Mouse (Mus musculus): ENCODE data around the gene Reln. TPM values are rescaled to one million over a fixed set of nuclear protein-coding genes. Genes with fewer than 3 reads are reported as not detected.
A peak's percentile ranks its signal among the peaks of the same experiment; 100 is the strongest.

The Reln gene
- total RNA-seq, 2 experiments from 2014 or later: 1.7 to 1.9 TPM

DNA sequence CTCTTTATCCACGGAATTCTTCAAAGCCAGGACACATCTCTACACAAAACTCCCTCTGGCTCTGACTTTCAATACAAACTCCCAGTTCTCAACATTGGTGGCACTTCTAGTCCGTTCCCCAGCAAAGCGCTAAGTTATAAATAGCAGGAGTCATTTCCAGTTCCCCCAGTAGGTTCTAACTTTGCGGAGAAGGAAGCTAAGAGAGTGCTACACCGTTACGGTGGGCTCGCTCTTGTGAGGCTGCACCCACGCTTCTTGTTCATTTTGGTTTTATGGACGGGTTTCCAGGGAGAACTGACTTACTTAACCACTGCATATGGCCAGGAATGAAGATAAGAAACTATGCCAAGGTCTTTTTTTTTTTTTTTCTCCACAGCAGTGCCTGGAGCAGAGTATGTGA, 405.1 kb downstream of the Reln start:
- no peak for DNase-seq (ENCODE audit: low spot score in 2 of 2)

DNA sequence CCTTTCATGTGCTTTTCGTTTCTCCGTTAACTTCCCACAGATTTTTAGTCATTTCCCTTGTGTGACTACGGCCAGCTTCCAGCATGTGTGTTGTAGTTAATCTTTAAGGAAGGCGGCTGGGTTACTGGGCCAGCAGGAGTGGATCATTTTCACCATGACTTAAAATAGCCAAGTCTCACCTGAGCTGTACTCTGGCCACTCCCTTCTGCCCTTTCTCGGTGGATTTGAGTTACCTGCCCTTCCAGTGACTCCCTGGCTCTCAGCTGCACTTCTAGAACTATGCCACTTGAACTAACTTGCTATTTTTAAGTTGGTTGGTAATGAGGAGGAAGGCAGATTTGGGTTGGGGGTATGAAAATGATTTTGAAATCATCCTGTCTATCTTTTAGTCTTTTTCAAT, 406.4 kb downstream of the Reln start:
- no peak for DNase-seq (ENCODE audit: low spot score in 2 of 2)

DNA sequence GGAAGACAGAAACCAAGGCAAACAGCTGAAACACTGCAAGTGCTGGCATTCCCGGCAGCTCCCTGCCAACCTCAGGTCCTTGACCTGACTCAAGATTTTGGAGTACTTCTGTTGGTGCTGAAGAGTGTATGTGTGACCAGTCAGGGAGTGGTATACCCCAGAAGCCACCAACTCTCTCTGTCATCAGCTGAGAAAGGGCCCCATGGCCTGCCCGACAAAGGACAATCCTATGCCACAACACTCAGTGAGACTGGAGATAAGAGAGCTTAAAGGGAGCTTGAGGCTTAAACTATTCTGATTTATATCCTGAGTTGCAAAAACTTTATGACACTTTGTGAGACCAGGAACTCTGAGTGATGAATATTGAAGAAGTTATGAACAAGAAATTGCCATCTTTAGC, 407.9 kb downstream of the Reln start:
- DNase-seq (ENCODE audit: low spot score in 2 of 2): no peak

DNA sequence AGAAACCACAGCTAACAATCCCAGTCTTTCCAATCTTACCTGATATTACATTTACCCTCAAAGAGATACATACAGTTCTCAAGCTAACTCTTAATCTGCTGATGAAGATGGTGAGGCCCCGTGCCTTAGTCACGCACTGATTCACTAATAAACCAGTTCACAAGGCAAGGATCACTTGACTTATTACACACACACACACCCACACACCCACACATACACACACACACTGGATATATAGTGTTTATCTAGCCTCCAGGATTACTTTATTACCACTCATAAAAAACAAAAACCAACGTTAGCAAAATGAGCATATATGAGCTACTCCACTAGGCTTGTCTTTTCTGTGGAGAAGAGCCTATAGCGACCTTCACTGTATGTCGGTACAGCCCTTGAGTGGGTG, 408.4 kb downstream of the Reln start:
- no peak for DNase-seq (ENCODE audit: low spot score in 2 of 2)

DNA sequence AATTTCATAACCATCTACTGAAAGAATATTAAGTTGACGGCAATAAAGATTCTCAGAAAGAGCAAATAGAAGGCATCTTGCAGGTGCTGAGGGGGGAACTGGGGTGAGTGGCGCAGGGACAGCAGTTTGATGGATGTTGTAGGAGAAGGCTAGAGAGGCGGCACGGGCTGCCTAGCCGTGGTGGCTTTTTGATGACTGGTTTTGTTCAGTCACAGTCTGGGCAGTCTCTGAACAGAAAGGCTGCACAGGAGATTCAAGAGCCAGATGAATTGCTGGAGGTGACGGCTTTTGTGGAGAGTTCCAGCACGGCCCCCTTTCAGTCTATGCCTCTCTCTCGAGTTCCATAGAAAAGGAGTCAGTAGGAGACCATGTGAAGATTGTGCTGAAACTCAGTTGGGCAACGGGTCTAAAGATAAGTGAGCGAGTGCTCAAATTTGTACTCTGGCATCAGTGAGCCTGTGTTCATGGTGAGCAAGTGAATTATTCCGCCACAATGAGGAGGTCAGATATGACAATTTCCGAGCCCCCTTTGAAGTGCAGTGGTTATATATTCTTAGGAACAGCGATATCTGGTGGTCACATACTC, 409.6 kb downstream of the Reln start:
- DNase-seq (ENCODE audit: low spot score in 2 of 2): no peak

DNA sequence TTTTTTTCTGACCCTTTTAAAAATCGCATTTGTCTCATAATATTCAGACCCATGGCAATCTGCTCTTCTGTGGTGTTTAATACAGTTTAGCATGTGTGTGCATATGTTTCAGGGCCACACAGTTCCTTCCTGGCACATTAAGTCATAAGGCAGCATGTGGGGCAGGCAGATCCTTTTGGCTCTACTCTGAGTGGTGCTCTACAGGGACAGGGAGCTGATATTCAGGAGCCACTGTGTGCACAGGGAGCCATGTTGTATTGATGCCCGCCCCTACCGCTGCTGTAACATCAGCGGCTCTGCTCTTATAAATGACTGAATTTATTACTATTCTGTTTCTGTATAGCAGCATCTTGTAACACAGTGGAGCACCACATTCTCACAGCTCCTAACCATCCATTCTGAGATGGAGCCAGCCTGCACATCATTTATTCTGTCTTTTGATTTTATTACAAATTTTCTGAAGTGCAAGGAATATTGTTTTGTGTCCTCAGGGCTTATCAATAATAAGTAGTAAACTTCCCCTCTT, 410.3 kb downstream of the Reln start:
- DNase-seq (ENCODE audit: low spot score in 2 of 2): no peak

DNA sequence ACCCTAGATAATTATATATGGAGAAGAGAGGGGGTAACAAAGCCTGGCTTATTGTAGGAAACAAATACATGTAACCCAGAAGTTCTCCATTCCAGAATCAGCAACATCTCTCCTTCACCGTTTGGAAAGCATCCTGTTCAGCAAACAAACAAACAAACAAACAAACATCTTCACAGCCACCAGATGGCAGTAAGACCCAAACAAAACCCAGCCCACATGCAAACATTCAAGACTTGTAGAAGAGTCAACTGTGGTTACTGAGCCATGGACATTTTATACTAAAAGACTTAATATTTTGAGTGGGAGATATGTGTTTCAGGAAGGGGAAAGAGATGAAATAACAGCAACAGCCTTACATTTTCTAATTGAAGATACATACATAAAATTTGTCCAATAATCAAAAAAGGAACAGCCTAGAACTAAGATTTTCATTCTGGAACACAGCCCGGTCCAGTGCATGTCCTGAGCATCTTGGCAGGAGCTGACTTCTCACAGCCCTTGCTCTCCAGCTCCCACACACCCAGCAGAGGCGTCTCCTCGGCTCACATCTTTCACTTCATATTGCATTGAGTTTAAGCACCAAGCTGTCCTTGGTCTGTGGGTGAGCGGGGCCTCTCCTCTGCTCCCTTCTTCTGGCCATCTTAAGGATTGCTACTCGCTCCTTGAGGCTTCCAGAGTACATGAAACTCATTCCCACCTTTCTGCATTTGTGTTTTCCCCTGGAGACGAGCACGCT, 411.0 kb downstream of the Reln start:
- no peak for DNase-seq (ENCODE audit: low spot score in 2 of 2)

DNA sequence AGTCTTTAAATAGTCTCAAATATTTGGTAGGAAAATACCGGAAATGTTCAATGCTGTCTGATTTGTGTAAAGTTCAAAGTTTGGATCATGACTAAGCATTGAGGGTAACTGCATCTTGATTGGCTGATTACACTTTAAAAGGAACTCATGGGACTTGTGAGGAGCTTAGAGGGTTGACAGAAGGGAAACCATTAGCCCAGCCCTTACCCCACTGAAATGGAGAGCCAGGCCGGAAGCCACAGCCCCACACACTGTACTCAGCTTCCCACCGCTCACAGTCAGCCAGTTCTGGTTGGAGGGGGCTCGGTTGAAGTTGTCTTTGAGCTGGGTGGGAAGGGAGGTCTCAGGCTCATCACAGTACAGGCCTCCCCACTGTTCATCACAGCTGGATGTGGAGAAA, 413.4 kb downstream of the Reln start:
- no peak for DNase-seq (ENCODE audit: low spot score in 2 of 2)

DNA sequence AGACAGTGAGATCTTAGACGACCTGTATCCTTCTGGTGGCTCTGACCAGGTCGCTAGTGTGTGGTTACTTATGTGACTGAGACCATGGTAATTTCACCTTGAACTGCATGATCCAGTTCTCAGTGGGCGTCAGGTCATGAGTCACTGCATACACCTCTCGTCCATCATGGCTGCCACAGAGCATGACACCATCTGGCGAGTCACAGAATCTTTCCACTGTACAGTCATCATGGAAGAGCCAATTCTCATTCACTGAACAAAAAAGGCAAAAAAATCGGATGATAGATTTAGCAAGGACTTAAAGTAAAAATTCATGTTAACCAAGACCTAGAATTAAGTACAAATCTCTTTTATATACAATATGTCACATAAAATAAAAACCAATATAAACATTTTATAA, 424.2 kb downstream of the Reln start:
- no peak for DNase-seq (ENCODE audit: low spot score in 2 of 2)

DNA sequence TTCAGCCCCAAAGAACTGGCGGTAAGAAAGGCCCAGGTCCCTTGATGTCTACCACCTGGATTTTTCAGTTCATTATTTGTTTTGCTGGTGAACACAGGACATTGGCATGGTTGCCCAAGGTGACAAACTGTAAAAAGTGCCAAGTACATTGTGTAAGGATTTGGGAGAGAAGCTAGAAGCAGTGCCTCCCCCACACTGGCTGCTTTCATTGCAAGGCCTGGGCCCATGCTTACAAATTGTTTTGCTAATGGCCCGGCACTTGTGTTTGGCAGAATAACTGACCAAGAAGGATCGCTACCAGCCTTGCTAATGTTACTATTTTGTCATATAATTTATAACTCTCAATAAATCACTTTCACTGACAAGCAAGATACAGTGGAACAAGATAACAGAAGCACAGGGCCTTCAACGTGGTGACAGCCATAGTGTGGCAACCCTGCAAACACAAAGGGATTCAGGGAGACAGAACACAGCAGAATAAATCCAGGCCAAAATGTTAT, 425.2 kb downstream of the Reln start:
- DNase-seq (ENCODE audit: low spot score in 2 of 2): no peak

DNA sequence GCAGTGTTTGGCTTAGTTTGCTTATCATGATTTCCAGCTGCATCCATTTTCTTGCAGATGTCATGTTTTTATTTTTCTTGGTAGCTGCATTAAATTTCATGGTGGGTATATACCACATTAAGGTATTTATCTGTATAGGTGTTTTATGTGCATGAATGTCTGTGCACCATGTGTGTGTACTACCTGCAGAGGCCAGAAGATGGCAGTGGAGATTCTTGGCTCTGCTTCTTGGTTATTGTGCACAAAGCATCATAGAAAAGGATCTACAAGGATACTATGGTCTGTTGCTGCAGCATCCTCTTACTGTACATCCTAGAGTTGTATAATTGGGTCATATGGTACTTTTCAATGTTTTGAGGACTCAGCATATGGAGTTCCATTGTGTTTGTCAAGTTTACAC, 428.5 kb downstream of the Reln start:
- DNase-seq (ENCODE audit: low spot score in 2 of 2): no peak

DNA sequence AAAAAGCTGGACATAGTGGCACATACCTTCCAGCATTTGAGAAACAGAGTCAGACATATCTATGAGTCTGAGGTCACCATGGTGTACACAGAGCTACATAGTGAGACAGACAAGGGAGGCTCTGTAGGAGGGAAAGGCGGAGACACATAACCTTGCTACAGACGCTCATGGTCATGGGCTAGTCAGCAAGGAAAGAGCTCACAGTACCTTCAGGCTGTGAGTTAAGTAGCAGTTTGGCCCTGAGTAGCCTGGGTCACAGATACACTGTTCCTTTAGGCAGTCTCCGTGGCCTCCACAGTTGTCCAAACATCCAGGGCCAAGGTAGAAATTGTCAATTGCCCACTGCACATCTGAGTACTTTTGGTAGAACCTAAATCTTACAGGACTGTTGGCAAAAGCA, 429.7 kb downstream of the Reln start:
- no peak for DNase-seq (ENCODE audit: low spot score in 2 of 2)

DNA sequence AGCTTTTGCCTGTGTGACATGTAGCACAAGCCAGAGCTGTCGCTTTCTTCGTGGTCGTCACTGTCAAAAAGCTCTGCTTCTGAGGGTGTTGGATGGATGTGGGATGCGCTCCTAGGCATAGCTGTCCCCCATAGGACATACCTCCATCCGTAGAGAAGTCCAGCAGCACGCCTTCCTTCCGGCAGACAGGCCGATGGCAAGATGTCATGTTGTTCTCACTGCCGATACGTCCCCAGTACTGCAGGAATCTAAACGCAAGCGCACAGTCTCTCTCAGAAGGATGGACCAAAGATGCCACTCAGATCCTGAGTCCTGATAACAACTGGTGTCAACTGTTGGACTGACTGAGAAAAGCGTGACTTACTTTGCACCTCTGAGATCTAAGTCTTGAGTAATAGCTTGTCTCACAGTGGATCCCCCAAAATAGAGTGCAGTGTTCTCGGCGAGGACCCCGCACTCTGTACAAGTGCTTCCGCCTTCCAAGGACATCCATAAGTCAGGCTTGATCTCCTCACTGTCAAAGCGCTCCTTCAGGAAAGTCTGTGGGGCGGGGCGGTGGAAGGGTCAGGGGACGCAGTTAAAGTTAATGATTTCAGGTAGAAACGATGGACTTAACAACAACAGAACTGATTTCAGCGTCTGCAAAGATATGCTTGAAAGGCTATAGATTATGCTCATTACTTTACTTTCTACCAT, 431.5 kb downstream of the Reln start:
- no peak for DNase-seq (ENCODE audit: low spot score in 2 of 2)

DNA sequence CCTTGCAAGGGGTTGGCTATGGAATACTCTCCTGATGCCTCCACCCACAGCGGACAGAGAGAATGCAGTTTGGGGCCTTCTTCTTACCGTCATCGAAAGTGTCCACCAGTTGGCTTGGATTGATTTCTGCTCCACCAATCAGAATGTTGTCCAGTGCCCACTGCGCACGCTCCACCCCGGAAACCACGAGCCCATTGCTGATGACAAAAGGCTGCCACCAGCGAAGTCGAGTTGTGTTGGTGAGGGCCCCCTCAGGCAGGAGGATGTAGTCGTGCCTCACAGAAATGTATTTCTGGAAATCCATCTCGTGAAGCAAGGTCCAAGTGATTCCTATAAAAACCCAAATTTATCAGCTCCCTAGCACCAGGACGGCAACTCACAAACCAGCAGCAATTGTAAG, 433.8 kb downstream of the Reln start:
- DNase-seq (ENCODE audit: low spot score in 2 of 2): no peak

DNA sequence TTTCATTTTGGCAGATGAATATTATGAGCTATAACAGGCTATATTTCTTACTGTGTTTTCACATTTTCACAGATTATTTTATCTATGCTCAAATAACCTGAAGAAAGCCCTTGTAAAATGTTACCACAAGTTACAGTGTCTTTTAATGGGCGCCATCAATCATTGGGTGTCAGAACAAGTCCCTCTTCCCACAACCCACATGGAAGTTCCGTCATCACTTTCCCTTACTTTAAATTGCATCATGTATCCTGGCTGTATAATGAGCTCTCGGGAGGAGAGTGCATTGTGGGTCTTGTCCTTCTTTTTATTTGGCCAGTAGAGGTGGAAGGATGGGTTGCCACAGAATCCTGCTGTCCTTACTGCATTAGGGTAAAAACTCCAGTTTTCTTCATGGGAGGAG, 434.8 kb downstream of the Reln start:
- no peak for DNase-seq (ENCODE audit: low spot score in 2 of 2)

DNA sequence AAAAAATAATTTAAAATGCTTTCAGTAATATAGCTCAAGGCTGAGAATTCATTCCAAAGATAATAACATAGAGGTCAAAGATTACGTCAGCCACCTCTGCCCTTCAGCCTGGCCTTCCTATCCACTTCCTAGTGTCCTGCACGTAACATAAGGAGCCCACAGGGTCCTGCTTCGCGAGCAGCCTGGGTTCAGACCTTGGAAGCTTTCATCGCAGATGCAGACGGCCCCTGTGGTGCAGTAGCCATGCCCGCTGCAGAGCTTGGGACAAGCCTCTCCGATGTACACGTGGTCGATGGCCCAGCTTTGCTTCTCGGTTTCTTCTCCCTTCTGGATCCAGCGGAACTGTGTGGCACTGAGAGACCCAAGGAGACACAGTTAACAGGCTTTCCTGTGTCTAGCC, 443.1 kb downstream of the Reln start:
- DNase-seq (ENCODE audit: low spot score in 2 of 2): peak in 1 of 2 experiments; percentile 48

DNA sequence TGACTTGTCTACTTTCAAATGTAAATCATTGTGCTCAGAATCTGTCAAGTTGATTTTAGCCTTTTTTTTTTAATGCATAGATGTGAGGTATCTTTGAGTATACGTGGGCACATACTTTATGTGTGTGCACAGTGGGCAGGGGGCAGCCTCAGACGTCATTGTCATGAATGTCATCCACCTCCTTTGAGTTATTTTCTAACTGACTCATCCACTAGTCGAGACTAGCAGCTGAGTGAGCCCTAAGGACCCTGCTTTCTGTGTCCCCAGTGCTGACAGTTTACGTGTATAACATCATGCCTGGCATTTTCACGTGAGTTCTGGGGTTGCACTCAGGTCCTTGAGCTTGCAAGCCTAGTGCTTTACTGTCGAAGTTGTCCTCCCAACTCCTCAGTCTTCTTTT, 443.6 kb downstream of the Reln start:
- no peak for DNase-seq (ENCODE audit: low spot score in 2 of 2)

DNA sequence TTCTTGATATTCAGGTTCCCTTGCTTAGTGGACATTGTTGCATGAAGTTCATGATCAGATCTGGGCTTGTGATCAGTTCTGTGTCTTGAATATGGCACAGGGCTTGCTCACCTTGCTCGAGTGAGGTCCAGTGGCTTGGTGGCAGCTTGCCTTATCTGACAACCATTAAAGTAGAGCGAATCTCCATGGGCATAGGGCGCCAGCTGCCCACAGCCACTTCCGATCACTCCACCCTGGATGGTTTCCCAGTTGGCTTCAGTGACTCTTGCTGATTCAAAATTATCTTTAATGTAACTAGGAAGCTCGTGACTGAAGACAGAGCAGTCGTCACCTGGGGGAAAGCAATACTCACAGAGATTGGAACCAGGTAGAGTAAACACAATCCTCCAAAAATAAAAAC, 445.6 kb downstream of the Reln start:
- DNase-seq (ENCODE audit: low spot score in 2 of 2): no peak

DNA sequence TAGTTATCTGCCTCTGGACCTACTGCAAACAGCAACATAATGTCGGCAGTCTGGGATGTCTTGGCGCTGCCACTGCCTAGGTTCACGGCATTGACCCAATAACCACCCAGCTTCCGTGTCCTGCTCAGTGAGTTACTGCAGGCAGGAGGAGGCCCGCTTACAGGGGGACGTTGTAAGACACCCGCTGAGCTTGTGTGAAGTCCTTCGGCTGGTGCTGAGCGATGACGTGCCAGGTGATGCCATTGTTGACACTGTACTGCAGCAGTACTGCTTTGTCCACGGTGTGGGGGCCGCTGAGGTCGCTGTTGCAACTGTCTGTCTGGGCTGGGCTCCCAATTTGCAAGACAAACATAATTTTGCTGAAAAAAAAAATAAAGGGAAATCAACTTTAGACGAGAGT, 447.9 kb downstream of the Reln start:
- no peak for DNase-seq (ENCODE audit: low spot score in 2 of 2)

DNA sequence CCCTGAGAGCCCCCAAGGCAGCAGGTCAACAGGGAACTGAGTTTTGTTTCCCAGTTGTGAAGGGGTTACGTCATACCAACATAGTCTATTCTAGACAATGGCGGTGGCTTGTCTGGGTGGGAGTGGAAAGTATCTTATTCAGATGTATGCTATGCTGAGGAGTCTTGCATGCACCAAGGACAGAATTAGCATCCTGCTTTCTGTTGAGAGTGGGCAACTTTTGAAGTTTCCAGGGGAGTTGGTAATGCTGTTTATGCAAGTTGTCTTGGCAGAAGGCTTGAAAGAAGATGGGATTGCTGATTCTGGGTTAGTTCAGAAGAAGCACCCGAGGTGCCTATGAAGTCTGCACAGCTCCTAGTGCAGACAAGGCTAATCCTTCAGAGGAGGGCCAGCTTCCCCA, 450.3 kb downstream of the Reln start:
- DNase-seq (ENCODE audit: low spot score in 2 of 2): no peak

DNA sequence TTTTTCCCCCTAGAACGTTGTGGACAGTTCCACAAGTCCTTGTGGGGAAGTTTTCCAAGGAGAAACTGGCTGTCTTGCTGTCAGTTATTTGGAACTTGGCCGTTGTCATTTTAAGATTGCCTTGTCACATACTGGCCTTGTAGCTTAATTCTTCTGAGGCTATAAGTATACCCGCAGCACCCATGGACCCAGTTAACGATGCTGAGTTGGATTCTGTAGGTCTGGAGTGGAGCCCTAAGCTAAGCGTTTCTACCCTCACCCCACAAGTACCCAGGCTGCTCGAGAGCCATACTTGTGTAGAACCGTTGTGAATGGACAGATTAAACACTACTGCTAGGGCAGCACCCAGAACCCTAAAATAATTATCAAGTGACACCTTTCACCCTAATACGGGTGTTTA, 477.8 kb downstream of the Reln start:
- no peak for DNase-seq (ENCODE audit: low spot score in 2 of 2)

DNA sequence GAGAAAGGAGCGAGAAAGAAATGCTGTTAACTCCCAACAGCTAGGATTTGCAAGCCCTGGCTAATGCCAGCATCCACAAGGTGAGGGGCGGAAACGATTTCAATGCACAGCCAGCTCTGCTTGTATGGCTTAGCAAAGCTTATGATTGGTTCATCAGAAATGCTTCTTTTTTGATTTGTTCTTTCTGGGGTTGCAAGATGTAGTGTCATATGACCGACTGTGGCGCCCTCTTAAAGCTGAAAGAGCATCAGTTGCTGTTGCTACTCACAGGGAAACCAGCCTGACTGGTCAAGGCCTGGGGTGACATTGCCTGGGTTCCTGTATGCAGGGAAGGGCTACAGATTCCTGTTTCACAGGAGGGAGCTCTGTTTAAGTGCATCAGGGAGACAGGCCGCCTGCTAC, 478.2 kb downstream of the Reln start:
- DNase-seq (ENCODE audit: low spot score in 2 of 2): no peak
